Mouse (Mus musculus): Measurements from ENCODE around the gene Hoxa5.

Hoxa5 gene

DNA sequence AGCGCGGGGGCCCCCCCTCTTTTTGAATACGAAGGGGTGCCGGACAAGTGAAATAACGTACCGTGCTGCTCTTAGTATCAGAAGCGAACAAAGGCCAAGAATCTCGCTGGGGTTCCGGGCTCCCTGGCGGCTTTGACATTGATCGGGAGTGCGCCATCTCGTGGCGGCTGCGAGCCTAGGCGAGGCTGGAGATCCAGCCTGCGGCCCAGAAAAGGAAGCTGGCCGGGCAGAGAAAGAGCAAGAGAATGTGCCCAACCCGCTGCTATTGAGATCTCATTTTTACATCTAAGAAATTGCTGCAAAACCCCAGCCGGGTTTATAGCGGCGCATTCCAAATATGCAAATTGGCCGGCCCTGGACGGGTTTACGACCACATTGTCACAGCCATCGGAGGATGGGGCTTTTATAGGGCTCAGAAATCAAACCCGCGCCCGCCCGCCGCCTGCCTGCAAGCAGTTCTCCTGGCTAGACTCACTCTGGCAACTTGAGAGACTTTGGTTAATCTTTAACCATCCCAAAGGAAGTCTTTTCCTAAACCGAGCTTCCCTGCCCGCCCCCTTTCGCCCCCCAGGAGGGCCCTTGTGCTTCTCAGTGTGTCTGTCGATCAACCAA, 36.1 kb upstream of the Hoxa5 start, which contains the start of gene Hoxa10:
Hoxa10 (minus strand) TSS at position 466 of the 612 bp plus-strand sequence.
- DNase-seq (ENCODE audit: low spot score in 2 of 2), result peak in 1 of 2 experiments; percentile 84

DNA sequence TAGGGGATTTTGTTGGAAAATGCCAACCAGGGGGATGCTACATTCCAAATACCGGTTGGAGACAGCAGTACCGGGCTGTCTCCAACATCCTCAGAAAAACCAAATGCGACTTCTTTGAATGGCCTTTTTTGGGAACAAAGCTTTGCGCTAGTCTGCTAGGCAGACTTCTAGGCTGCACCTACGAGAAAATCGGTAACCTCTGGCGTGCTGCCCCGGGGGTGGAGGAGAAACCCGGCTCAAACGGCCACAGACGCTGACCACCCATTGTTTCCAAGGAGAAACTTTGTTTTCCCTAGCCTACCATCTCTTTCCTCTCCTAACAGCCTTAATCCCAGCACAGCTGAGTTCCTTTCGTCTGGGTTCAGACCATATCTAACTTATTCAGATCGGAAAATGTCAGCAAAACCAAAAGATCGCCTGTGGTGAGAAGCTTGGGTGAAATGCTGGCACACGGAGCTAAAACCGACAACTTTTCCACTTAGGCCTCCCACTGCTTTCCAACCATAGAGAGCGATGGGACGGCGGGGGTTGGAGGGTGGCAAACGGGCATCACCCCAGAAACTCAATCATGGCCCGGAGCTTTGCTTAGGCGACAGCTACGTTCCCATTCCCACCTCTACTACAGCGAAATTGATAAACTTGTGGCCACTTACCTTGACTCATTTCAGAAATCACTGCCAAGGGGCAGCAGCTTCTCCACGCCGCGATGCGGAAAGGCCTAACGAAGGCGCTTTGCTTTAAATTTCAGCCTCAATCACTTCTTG, 35.4 kb upstream of the Hoxa5 start:
- DNase-seq (ENCODE audit: low spot score in 2 of 2), result peak in 1 of 2 experiments; percentile 11

DNA sequence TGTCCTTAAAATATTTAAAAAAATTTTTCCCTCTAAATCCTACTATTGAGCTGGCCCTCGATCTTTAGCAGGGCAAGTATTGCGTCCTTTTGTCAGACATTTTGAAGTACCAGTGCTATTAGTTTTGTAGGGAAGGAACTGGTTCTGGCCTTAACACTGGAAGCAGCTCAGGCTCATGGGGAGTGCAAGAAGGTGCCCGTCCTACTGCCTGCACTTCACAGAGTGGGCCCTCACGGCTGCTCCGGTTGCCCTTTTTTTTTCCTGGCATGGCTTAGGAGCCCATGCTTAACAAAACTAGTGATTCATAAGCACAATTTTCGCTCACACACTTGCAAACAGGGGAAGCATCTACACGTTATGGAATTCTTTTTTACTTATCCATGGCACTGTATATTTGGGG, 34.6 kb upstream of the Hoxa5 start:
- no peak for DNase-seq (ENCODE audit: low spot score in 2 of 2)

DNA sequence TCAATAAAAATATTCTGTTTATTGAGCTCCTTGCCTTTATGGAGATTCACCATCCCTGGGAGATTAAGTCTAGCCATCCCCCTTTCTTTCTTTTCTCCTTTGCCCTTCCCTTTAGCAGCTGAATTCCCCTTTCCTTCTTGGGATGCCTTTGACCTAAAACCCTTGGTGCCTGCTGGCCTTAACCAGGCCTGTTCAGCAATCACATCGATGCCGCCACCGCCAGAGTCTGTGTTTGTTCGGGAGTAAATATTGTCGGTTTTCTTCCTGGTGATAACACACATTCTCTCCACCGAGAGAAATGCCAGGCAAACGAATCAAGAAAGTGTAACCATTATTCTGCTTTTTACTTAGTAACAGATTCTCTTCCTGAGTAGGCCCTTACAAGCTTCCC, 33.8 kb upstream of the Hoxa5 start:
- DNase-seq (ENCODE audit: low spot score in 2 of 2), result peak in 1 of 2 experiments; percentile 4

DNA sequence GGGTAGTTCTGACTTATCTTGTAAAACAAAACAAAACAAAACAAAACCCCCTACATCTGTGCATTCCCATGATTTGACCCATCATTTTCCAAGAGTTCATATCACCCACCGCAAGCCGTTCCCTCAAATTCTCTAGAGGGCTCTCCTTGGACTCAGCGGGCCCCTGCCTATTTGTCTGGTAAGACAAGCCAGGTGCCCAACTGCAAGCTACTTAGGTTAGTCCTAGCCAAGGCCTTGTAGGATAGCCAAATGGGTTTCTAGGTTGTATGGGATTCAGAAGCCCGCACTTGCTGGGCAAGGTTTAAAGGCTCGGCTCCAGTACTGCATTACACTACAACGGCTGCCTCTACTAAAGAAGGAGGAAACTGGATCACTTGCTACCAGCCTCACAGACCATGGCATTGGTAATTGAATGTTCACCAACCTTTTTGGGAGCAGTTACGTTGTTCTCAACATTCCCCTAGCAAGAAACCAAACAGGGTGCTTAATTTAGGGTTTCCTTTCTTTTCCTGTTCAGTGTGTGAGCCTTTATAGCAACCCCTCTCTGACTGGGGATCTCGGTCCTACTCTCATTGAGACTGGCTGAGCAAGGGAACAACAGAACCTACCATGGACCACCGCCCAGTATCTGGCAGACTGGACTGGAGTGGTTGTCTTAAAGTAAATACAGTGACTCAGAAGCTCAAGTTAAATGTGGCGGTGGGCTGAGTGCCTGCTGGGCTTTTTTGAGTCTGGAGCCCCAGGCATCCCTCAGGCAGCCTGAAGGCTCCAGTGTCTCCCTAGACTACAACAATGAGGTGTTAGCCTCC, 33.2 kb upstream of the Hoxa5 start:
- DNase-seq (ENCODE audit: low spot score in 2 of 2), result peak in 1 of 2 experiments; percentile 8

DNA sequence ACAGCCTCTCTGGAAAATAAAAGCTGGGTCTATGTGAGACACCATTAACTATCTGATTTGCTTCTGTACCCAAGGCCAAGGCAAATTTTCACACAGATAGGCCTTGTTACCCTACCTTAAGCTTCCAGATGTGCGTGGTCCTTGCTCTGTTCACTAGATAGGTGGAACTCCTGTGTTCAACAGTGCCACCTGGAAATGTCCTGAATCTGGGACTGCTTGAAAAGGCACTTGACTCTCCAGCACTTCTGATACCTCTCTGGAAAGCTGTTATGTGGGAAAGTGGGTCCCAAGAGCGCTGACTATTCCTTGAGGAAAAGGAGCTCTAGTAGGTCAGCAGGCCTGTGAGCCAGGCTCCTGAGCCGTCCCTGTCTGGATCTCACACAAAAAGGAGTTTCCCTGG, 32.4 kb upstream of the Hoxa5 start:
- DNase-seq (ENCODE audit: low spot score in 2 of 2), result peak in 1 of 2 experiments; percentile 2

DNA sequence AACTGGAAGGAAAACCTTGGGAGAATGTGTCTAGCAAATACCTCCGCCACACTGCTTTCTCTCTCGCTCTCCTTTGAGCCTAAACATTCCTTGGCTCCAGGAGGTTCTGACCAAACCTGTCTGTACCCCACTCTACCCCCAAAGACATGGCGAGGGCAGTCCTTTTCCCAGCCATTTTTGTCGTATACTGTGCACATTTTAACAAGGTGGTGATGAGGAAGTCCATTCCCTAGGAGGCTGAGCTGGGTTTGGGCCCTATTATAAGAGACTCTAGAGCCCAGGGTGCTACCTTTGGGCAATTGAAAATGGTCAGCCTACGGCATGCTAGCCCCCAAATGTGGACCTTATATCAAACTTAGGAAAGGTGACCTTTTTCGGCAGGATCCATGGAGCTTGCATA, 31.5 kb upstream of the Hoxa5 start:
- DNase-seq (ENCODE audit: low spot score in 2 of 2), result peak in 1 of 2 experiments; percentile 7

DNA sequence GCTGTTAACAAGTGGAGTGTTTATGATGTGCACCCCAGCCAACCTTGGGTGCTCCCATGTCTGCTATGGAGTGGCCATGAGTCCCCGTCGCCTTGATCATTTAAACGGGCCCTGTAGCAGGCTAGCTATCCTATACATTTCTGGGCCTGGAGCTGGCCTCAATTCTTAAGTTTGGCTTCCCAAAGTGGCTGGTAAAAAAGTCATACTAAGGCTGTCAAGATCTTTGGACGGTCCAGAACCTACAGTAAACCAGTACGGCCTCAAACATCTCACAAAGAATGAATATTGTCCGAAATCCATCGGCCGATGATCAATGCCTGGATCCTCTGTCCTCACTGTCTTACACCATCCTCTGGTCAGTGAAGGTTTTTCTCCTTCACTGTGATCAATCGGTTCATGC, 30.9 kb upstream of the Hoxa5 start:
- no peak for DNase-seq (ENCODE audit: low spot score in 2 of 2)

DNA sequence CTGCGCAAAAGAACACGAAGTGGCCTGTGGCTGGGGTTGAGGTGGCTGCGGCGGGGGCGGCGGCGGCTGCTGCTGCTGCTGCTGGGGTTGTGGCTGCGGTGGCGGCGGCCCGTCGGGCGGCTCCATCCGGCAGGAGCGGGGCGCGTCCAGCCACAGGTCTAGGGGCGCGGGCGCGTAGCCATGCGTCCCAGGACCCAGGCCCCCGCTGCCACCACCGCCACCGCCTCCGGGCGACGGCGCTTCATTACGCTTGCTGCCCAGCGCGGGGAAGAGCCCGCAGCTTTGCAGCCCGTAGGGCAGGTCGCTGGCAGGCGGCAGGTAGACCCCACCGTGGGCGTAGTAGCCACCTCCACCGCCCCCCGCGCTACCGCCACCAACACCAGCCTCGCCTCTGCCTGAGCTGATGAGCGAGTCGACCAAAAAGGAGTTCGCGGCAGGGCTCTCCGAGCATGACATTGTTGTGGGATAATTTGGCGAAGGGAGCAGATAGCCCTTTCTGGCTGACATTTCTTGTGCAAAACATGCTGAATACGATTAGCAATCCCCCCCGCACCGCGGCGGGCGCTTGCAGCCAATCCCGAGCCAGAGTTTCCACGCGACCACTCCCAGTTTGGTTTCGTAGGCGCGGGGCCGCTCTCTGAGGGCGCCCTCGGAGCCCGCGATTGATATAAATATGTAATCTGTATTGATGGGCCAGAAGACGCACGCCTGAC, 30.2 kb upstream of the Hoxa5 start:
- DNase-seq (ENCODE audit: low spot score in 2 of 2), result no peak

DNA sequence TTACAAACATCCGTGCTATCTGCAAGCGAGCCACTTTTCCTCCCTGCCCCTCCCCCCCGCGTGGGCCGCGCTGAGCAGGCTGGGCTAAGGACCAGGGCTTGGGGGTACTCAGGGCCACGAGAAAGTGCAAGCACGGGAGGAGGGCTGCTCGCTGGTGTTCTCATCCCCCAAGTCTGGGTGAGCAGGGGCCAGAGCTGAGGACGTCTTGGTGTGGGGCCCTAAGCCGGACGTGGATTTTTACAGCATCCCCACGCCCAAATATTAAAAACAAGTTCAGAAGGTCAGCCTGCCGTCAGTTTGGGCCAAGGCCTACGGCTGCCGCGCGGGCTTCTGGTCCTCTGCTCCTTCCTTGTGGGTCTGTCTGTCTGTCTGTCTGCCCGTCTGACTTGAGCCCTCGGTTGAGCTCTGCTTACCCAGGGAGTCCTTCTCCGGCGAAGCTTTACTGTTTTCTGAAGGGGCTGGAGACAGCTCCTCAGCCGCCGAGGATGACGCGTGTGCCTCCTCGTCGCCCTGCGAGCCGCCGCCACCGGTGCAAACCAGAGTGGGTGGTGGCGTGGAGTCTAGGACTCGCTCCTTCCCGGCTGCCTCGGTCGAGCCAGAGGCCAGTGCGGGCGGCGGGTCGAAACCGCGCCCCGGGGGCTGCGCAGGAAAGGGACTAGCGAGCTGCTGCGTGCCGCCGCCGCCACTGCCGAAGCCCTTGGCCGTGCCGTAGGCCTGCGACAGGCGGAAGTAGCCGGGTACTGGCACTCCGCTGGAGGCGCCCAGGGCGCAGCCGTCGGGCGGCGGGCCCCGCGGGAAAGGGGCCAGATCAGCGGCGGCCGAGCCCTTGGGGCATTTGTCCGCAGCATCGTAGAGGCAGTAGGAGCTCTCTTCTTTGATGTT, 29.4 kb upstream of the Hoxa5 start:
- no peak for DNase-seq (ENCODE audit: low spot score in 2 of 2)

DNA sequence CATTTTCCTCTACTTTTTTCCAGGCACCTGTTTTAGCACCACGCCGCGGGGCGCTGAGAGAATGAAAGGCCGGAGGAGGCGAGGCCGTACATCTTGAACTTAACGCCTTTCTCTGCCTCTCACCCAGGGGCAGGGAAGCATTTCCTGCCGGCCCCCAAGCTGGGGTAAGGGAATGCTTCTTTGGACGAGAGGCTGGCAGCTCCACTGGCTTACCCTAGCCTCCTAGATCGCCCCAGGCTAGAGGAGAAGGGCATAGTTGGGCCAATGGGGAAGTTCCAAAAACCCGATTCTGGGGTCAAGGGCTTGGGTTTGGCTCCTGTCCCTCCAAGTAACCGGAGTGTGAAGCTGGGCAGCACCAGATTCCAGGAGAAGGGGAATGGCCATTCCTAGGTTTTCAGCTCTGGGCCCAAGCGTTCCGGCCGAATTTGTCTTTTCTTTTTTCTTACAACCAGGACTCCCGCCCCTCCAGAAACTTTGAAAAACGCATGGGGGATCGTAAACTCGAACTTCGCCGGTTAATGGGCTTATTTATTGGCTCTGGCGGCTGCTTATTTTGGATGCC, 28.7 kb upstream of the Hoxa5 start:
- DNase-seq (ENCODE audit: low spot score in 2 of 2), result no peak

DNA sequence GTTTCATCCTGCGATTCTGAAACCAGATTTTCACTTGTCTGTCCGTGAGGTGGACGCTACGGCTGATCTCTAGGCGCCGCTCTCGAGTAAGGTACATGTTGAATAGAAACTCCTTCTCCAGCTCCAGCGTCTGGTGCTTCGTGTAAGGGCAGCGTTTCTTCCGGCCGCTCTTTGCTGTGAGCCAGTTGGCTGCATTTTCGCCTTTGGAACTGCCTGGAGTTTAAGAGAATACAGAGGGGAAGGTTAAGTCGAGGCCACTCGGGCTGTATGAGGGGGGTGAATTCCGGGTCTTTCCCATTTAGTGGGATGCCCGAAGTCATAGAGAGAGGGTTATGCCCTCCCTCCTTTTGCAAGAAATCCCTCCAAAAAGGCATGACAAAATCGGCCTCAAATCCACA, 28.2 kb upstream of the Hoxa5 start:
- no peak for DNase-seq (ENCODE audit: low spot score in 2 of 2)

DNA sequence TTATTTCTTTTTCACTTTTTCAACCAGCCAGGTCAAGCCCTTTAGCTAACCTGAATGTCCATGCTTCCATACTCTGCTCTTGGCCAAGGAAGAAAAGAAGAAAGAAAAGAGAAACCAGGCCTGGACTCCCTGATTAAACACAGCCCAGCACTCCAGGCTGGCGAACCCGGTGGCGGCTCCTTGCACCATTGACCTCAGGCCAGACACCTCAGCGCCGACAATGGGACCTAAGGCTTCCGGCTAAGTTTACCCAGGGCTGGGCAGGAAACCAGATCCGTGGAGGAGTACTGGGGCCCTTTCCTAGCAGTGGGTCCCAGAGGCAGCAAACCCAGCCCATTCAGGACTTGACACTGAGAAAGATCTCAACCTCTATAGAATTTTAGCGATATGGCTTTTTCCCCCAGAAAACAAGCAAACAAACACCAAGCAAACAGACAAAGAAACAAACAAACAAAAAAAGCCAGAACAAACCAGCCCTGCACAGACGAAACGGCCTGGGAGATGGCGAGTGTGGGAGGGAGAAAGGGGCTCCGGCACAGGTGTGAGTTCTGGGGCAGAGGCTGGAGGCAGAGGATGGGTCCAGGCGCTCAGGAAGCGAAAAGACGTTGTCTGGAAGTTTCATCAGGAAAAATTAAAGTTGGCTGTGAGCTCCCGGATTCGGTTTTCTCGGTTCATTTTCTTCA, 27.6 kb upstream of the Hoxa5 start:
- peak in 1 of 2 experiments; percentile 4 for DNase-seq (ENCODE audit: low spot score in 2 of 2)

DNA sequence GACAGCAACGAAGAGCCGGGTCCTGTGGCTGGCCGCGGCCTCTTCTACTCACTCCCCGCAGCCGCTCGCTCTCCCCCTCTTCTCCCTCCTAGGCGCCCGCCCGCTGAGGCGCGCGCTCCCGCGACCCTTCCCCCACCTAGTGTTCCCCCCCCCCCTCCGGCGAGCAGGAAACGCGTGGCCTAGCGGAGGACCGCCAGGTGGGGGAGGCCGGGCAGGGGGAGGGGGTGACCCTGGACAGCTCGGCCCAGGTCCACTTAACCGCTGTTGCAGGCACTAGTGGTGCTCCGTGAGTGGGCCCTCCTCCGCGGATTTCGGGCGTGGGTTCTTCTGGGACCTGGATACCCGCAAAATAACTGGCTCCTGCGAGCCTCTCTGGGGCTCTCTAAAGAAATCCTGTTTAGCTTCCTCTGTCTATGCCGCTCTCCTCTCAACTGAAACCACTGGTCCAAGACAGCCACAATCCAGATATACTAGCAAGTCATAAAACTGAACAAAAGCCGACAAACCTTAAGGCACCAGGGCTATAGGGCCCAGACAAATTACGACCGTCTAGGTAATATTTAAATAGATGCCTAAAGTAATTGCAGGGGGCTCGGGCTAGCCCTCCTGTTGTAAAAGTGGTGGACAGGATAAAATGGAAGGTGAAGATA, 26.3 kb upstream of the Hoxa5 start, which contains the start of gene Hoxa9:
Hoxa9 (minus strand) TSS at position 574 of the 650 bp plus-strand sequence.
- peak in 1 of 2 experiments; percentile 3 for DNase-seq (ENCODE audit: low spot score in 2 of 2)

DNA sequence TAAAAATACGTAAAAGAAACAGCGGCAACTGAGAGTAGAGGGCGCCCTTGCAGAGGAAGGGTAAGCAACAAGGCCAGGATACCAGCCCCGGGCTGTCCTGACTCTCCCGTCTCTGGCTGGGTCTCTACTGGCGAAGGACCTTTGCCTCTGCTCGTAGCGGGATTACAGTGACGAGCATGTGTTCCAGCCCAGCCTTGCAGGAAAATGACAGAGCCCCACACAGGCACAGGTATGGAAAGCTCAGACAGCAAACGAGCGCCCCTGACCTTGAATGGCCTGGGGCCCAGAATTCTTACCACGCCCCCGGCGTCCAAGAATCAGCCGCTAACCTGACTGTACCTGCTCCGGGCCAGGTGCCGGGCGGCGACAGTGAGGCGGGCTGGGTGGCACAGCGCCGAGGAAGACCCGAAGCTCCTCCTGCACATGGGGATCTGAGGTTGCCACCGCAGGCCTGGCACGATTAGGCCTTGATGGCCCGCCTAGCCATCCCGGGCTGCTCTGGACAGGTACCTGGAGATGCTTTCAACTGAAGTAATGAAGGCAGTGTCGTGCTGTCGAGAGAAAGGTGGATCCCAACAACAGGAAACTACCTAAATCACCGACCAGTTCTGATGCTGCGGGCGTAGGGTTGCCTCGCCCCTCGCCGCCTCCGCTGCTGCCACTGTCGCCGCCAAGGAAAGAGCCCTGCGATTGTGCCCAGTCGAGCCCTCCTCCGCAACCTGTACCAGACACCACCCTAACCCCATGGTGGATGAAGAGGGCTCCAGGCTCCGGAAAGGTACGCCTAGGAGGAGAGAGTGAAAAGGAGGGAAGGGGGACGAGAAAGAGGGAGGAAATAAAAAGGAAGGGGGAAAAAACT, 25.4 kb upstream of the Hoxa5 start:
- DNase-seq (ENCODE audit: low spot score in 2 of 2), result no peak

DNA sequence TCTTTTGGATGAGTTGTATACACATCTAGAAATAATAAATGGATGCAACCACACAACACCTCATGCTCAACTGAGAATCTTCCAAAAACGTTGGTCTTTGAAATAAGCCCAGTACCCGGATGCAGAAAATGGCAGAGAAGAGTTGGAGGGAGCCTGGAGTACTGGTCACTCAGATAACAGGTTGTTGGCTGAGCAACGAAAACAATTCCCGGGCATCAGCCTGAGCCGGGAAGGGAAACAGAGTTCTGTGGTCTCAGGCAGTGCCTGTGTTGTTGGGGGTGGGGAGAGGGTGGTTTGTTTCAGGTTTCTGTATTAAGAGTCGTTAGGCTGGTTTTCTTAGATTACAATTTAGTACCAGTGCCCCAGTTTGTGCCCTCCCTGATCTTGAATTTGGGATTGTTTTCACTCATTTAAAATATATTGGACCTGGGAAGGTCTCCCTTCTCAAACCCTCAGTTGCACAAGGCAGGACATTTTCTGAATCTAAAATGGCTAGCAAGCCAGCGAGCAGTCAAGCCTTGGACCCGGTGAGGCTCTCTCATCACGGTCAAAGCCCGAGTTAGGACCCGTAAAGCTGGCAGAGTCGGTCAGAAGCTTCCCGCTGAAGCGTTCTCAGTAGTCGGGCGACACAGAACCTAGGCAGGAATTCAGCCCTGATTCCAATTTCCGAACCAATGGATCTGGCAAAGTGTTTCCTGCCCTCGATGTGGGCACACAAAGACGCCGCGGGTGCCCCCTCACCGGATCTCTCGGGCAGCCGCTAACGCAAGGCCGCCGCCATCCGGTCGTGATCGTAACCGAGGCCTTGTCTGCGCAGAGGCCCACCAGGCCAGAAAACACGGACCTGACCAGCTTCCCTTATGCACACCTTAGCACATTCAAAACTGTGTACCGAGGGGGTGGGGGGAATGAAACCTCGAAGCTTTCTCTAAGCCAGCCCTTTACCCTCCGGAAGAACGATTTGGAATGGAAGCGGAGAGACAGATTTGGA, 24.4 kb upstream of the Hoxa5 start:
- no peak for DNase-seq (ENCODE audit: low spot score in 2 of 2)
